Mouse (Mus musculus) small intestine, adult 2 months (tissue): ENCODE data around the gene H1fnt.

Source experiments
- CTCF ChIP-seq: fragments of 200-500 bp; IDR thresholded peaks from 2 replicates; pipeline ENCODE4 v1.5.1; 2012; ENCODE audit warnings: low read depth, mild to moderate bottlenecking, control low read depth, inconsistent platforms, low read length, moderate library complexity, mixed read lengths; ENCODE audit not compliant: insufficient replicate concordance, insufficient read length; ENCODE audit errors: extremely low read depth
- POLR2A ChIP-seq: fragments of 200-500 bp; IDR thresholded peaks from 2 replicates; pipeline ENCODE4 v1.6.1; 2012; ENCODE audit warnings: low read depth, mild to moderate bottlenecking, control low read depth, inconsistent platforms, low read length, moderate library complexity

DNA sequence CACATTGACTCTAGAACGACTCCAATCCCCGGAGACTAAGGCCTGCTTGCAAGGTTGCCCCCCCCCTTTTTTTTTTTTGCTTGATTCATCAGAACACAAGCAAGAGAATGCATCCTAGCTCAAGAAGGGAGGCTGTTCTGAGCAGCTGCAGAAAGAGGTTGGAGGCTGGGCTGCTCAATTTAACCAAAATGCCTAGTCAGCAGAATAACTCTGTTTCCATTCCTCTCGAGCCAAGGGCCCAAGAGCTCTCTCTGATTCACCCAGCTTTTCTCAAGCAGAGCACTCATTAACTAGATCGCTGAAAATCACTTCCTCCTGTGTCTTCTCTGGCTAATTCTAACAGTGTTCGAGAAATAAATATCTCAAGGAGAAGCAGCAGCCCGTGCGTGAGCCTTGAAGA, 29.3 kb upstream of the H1fnt start:
- TF ChIP-seq CTCF, result no peak
- TF ChIP-seq POLR2A, result no peak
